Mouse (Mus musculus) layer of hippocampus, adult 18-20 months (tissue): ENCODE data around the gene BC147527. TPM values are rescaled to one million over a fixed set of nuclear protein-coding genes. Genes with fewer than 3 reads are reported as not detected.
"Not testable (repeated sequence)": the region's sequence is repeated elsewhere in the genome, so short reads cannot be mapped to it uniquely, and the experiment has no call there.

Experiments used
- DNase-seq, 2 experiments: peaks; one replicate each; pipeline ENCODE4 v3.0.0; 2022; ENCODE audit warnings: low spot score in 2 of 2
- long read RNA-seq: library from polyadenylated mRNA; stranded (forward); transcript quantifications from one replicate; pipeline ENCODE4 v2.0.0, GENCODE M21; 2021
- total RNA-seq, 2 experiments: library from RNA; stranded (reverse); gene quantifications; 2 replicates each; pipeline ENCODE4 v1.2.3; 2021

Gene BC147527
- total RNA-seq = not detected
- long read RNA-seq = 0 reads

DNA sequence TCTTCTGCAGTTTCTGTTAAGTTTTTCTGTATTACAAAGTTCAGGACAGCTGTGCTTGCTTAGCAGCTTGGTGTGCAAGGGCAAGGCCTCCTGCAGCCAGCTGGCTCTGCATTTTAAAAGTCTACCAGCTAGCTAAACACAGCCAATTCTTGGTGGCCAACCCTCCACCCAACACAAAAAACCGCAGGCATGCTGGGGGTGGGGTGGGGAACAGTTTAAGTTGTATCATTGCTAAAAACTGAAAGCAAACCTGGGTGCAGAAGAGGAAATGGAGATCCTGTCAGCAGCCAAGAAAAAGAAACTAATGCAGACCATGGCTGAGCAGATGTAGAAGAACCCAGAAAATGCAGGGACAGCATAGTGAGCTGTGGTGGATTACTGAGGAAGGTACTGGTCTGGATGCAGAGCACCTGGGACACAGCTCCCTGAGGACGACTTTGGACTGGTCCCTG, at the start of gene BC147527:
BC147527 (plus strand) TSS at position 402 of the 452 bp plus-strand sequence.
- no peak for DNase-seq

DNA sequence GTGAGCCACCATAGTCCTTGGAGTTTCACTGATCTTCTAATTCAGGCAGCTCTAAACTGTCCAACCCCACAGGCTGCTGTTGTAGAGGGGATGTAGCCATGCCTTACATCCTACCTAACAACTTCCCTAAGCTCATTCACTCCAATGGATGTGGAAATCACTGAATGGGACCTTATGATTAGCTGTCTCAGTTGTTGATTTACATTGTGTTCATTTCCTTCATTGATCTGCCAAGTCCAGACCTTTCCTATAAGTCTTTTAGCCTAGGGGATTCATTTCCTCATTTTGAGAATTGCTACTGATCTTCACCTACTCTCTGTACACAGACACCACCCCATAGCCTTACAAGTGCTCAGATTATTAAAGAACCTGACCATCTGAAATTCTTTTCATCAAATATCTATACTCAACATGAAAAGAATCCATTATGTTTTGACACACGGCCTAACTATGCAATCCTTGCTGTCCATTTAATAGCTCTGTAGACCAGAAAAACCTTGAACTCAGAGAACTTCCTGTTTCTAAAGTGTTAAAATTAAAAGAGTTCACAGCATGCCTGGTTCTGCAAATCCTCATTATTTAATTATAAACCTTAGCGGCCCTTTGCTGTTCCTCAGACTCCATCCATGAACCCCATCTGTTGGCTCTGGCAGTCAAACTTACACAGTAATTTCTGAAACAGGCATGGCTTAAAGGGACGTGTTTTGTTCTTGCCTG, 48.8 kb upstream of the BC147527 start:
- DNase-seq = not testable (repeated sequence)

DNA sequence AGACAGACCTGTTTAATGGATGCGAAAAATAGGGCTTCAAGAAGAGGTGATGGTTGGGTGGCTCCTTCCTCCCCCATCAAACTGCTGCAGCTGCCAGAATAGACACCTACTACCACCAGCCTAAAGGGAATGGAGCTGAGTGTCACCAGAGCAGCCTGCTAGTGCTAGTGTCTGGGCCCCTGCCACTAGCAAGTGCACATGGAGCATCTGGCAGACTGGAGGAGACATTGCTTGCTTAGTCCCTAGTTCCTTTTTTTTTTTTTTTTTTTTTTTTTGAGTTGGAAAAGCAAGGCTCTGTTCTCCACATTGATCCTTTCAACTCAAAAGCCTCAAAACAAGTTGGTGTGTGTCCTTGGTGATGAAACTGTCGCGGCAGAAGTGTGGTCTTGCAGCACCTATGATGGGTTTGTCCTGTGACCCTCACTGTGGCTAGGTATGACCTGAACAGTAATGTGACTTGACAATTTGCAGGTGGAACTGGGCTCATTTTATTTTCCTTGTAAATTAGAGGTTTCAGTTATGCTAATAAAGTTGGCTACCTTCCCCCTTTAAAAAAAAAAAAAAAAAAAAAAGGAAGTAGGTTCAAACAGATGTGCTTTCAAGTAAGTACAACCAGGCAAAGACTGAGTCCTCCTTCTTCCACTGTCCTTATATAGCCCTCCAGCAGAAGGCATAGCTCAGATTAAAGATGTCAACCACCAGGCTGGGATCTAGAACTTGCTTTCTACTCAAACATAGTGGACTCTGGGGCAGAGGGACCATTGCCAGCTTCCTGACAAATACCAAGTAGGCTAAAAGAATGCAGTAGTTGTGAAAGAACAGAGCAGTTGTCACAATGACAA, 41.2 kb upstream of the BC147527 start:
- not testable (repeated sequence) for DNase-seq

DNA sequence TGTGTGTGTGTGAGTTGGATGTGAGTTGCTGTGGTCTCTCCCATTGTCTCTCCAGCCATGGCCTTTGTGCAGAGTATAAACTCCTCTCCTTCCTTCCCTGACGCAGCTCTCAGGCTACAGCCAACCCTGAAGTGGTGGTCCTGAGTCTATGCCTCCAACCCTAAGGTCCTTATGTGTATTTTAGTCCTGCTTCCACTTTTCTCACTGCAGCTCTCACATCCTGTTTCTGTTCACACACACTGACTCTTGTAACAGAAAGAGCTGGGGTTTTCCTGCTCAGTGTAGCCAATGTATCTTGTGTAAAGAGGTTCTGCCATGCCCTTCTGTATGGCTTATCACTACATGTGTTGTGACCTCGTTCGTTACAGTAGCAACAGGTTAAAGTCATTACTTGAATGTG, 40.5 kb upstream of the BC147527 start:
- DNase-seq = not testable (repeated sequence)

DNA sequence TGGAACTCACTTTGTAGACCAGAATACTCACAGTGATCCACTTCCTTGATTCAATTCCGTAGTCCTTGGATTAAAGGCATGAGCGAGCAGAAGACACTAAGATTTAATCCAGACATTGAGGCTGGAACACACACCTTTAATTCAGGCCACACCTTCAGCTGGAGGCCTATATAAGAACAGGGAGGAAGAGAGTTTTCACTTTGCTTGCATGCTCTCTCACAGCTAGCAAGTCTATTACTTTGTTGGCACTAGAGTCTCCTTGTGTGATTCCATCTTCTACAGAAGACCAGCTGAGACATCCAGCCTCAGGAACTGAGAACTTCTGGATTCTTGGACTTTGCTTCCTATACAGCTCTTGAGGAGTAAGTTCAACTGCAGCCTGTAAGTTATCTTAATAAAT, 37.3 kb upstream of the BC147527 start, which contains the start of gene AF067061:
AF067061 (plus strand) TSS at position 245 of the 400 bp plus-strand sequence.
- DNase-seq = not testable (repeated sequence)

DNA sequence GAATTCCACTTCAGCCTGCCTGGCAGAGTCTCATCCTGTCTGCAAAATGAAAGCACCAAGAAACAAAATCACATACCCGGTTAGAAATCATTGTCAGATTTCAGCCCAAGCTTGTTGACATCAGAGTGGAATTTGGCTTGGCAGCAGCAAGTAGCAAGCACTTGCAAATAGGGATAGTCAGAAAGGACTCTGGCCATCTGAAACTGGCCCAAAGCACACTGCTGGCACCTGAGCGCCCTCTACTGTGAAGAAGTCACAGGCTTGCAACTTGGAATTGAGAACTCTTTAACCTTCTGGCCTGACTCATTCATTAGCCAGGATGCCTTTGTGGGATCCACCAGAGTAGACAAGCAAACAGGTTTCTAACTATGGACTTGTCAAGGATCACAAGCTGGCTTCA, 22.4 kb upstream of the BC147527 start:
- DNase-seq = not testable (repeated sequence)

DNA sequence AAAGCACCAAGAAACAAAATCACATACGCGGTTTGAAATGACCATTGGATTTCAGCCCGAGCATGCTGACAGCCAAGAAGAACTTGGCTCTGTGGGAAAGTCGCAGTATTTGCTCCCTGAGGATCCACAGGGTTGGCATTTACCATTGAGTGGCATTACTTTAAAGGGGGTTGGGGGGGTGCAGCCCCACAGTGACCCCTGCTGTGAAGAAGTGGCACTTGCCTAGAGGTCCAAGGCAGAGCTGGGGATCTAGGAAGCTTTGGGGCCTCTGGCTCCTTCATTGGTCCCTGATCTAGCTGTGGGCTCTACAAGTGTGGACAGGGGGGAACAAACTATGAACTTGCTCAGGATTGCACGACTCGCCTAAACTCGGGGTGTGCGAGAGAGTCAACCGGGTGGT, 21.4 kb upstream of the BC147527 start:
- no peak for DNase-seq

DNA sequence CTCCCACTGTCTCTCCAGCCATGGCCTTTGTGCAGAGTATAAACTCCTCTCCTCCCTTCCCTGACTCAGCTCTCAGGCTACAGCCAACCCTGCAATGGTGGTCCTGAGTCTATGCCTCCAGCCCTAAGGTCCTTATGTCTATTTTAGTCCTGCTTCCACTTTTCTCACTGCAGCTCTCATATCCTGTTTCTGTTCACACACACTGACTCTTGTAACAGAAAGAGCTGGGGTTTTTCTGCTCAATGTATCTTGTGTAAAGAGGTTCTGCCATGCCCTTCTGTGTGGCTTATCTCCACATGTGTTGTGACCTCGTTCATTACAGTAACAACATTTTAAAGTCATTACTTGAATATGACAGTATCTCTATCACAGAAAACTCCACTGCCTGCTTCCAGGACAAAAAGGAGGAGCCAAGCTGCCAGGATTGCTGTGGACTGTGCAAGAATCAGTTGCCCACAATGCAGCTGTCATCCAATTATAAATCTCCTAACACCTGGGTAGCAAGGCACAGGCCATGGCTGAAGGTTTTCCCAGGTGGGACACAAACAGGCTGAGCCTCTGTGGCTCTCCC, 783 bp upstream of the BC147527 start:
- no peak for DNase-seq

DNA sequence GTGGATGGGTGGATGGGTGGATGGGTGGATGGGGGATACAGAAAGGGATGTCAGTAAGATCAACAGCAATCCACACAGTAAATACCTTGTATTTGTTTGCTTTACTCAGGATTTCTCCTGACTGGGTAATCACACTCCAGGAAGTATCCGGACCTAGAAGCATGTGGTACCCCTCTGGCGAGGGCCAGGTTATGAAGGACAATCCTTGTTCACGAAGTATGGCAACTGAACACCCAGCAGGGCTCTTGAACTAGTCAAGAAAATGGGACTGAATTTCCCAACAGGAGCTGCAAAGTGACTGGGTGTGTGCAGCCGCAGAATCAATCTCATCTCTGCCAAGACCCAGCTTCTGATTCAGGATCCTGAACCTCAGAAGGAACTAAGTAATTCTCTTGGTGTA, 661 bp downstream of the BC147527 start:
- DNase-seq = no peak

DNA sequence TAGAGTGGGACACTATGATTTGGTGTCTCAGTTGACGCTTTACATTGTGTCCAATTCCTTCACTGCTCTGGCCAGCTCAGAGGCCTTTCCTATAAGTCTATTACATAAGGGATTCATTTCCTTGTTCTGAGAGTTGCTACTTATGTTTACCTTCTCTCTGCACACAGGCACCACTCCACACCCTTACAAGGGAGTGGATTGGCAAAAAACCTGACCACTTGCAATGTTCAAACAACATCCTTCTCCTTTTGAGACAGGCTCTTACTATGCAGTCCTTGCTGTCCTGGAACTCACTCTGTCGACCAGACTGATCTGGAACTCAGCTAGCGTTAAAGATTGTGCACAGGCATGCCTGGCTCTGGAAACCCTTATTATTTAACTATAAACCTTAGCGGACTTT, 10.6 kb downstream of the BC147527 start:
- no peak for DNase-seq

DNA sequence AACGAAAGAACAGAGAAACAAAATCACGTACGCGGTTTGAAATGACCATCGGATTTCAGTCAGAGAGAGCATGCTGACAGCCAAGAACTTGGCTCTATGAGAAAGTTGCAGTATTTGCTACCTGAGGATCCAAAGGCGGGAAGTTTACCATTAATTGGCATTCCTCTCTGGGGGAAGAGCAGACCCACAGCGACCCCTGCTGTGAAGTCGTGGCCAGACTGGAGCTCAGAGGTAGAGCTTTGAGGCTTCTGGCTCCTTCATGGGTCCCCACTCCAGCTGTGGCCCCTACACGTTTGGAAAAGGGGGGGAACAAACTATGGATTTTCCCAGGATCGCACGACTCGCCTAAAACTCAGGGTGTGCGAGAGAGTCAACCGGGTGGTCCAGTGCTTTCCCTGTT, 13.4 kb downstream of the BC147527 start:
- no peak for DNase-seq

DNA sequence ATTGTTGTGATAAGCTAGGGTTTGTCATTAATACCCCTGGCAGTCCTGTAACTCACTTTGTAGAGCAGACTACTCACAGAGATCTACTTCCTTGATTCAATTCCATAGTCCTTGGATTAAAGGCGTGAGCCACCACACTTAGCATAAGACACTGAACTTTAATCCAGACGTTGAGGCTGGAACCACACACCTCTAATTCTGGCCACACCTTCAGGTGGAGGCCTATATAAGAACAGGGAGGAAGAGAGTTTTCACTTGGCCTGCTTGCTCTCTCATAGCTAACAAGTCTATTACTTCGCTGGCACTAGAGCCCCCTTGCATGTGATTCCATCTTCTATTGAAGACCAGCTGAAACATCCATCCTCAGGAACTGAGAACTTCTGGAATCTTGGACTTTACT, 16.4 kb downstream of the BC147527 start, which contains the start of gene Tcstv3:
Tcstv3 (plus strand) TSS at position 301 of the 400 bp plus-strand sequence.
- not testable (repeated sequence) for DNase-seq

DNA sequence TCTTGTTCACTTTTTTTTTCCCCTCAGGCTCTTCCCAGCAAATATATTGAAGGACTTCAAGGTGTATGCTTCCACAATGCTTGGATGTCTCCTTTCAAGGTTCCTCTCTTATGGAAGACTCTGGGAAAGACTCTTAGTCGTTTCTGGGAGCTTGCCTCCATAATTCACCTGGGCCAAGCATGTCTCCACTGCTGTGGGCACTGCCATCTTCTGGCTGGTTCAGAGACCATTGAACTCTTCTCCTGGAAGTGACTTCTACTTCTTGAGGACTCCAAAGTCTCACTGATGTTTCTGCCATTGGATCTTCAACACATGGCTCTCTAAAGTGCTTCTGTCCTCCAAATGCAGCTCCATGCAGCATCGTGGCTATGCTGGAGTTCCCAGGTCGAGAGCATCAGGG, 20.0 kb downstream of the BC147527 start:
- DNase-seq = no peak

DNA sequence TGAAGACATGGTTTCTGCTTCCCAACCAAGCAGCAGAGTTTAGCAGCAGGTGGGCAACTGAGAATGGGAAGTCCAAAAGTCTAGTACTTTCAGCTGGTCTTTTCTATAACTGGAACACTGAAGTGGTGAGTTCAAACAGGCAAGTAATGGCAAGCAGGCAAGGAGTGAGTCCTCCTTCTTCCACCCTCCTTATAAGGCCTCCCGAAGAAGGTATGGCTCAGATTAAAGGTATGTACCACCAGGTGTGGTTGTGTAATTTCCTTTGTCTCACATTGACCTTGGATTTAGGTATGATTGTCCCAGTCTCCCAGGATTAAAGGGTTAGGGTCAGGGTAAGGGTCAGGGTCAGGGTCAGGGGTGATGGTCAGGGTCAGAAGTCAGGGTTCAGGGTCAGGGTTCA, 20.5 kb downstream of the BC147527 start:
- DNase-seq = no peak

Other genes starting within 250 kb of the BC147527 start
- gene Gm21188, start 248.2 kb upstream of the BC147527 start, total RNA-seq = under 1 TPM in 1 of 2 experiments, not detected in 1; 0.40 TPM
- not detected for gene Gm20767, start 160.1 kb upstream of the BC147527 start, total RNA-seq
- not detected for gene Gm21818, start 128.0 kb upstream of the BC147527 start, total RNA-seq
- gene Gm21762, start 84.4 kb upstream of the BC147527 start, total RNA-seq = not detected
- gene Gm21731, start 61.3 kb upstream of the BC147527 start, total RNA-seq = not detected
- gene AF067061, start 37.3 kb upstream of the BC147527 start, total RNA-seq = not detected
- not detected for gene Tcstv3, start 16.5 kb downstream of the BC147527 start, total RNA-seq